Mouse (Mus musculus): ENCODE measurements around the gene Gm49321.

DNA sequence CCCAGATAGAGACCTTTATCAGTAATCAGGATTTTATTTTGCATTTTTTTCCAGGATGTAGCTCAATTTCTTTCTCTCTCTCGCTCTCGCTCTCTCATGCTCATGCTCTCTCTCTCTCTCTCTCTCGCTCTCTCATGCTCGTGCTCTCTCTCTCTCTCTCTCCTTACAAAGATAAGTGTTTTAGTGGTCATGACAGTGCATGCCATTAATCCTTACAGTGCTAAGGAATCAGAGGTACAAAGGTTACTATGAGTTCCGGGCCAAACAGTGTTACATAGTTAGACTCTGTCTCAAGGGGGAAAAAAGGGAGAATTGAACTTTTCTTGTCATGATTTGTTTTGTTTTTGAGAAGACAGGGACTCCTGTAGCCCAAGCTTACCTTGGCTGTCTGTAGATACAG lies 42.2 kb downstream of the Gm49321 start:
- TF ChIP-seq MYOG (IDR thresholded peaks at IDR 0.05; ENCODE audit: control insufficient read depth, extremely low read depth, insufficient read length) (no peak), CTCF (IDR thresholded peaks at IDR 0.05; ENCODE audit: control insufficient read depth, insufficient read depth, insufficient read length) (no peak), USF1 (IDR thresholded peaks at IDR 0.05; ENCODE audit: low read depth) (no peak), MAX (IDR thresholded peaks at IDR 0.05) (no peak), MYOD1 (IDR thresholded peaks at IDR 0.05; ENCODE audit: control insufficient read depth, insufficient read length, low read depth) (no peak), FOSL1 (IDR thresholded peaks at IDR 0.05; ENCODE audit: insufficient read depth, low read length, poor library complexity, severe bottlenecking) (no peak), CEBPB (IDR thresholded peaks at IDR 0.05; ENCODE audit: low read depth) (no peak)
